Mouse (Mus musculus): ENCODE data around the gene Nme4.
"Not testable (repeated sequence)": the region's sequence is repeated elsewhere in the genome, so short reads cannot be mapped to it uniquely, and the experiment has no call there.

DNA sequence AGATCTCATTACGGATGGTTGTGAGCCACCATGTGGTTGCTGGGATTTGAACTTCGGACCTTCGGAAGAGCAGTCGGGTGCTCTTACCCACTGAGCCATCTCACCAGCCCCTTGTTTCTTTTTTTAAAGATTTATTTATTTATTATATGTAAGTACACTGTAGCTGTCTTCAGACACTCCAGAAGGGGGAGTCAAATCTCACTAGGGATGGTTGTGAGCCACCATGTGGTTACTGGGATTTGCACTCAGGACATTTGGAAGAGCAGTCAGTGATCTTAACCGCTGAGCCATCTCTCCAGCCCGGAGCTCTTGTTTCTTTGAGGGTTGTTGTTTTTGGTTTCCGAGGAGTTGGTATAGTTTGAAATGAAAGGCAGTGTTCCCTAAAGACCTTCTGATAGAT is 19.1 kb upstream of the Nme4 start:
- TF ChIP-seq CTCF (IDR thresholded peaks at IDR 0.05; ENCODE audit: extremely low read depth, insufficient read length, insufficient replicate concordance, low read depth, low read length); POLR2A (IDR thresholded peaks at IDR 0.05; ENCODE audit: low read depth, low read length): not testable (repeated sequence)

Measured in small intestine, adult 2 months (tissue).